Mouse (Mus musculus): ENCODE data around the gene Zfp82. TPM values are rescaled to one million over a fixed set of nuclear protein-coding genes. Genes with fewer than 3 reads are reported as not detected.

The Zfp82 gene
- total RNA-seq, 2 experiments from 2014 or later: 1.9 to 2.0 TPM

Small RNAs within 50 kb of the gene (microRNA-seq; reads per million reads assigned to microRNA genes)
- not detected for gene Gm23368

Other genes with a start within 250 kb of the Zfp82 start
- gene Zfp940, start 219.2 kb downstream of the Zfp82 start, total RNA-seq (2021): 1 to 10 TPM in 1 of 2 experiments, under 1 TPM in 1; 0.16 to 1.1 TPM
- gene Zfp420, start 212.9 kb downstream of the Zfp82 start, total RNA-seq (2021): 1 to 10 TPM; 3.0 to 3.5 TPM
- 1 to 10 TPM; 7.0 to 8.7 TPM for gene Zfp27, start 166.3 kb downstream of the Zfp82 start, total RNA-seq (2021)
- gene Zfp383, start 164.7 kb downstream of the Zfp82 start, total RNA-seq (2021): 1 to 10 TPM; 6.2 to 8.2 TPM
- 1 to 10 TPM; 6.6 to 7.8 TPM for gene Zfp74, start 118.8 kb downstream of the Zfp82 start, total RNA-seq (2021)
- gene Zfp568, start 88.9 kb downstream of the Zfp82 start, total RNA-seq (2021): 10 to 100 TPM; 24.5 to 28.1 TPM
- 1 to 10 TPM; 2.2 to 2.8 TPM for gene Zfp14, start 21.5 kb downstream of the Zfp82 start, total RNA-seq (2021)
- gene Gm26920, start 17.5 kb upstream of the Zfp82 start, total RNA-seq (2021): not detected
- 1 to 10 TPM; 2.2 TPM for gene Zfp566, start 17.6 kb upstream of the Zfp82 start, total RNA-seq (2021)
- gene Zfp260, start 21.9 kb upstream of the Zfp82 start, total RNA-seq (2021): 10 to 100 TPM; 30.7 to 37.3 TPM
- 1 to 10 TPM; 2.7 to 2.9 TPM for gene Zfp382, start 49.0 kb upstream of the Zfp82 start, total RNA-seq (2021)
- 10 to 100 TPM; 27.7 to 31.0 TPM for gene Zfp146, start 96.8 kb upstream of the Zfp82 start, total RNA-seq (2021)
- 1,000 to 10,000 TPM; 2,700 to 2,749 TPM for gene Cox7a1, start 111.2 kb upstream of the Zfp82 start, total RNA-seq (2021)
- gene Capns1, start 125.9 kb upstream of the Zfp82 start, total RNA-seq (2021): 100 to 1,000 TPM; 270 to 283 TPM
- 10 to 100 TPM; 54.6 to 56.6 TPM for gene Polr2i, start 159.0 kb upstream of the Zfp82 start, total RNA-seq (2021)
- 10 to 100 TPM; 54.1 to 56.7 TPM for gene Tbcb, start 159.4 kb upstream of the Zfp82 start, total RNA-seq (2021)
- not detected for gene Ovol3, start 162.8 kb upstream of the Zfp82 start, total RNA-seq (2021)
- gene Thap8, start 207.2 kb upstream of the Zfp82 start, total RNA-seq (2021): not detected
- 1 to 10 TPM; 1.1 to 1.8 TPM for gene Wdr62, start 207.5 kb upstream of the Zfp82 start, total RNA-seq (2021)
- gene Clip3, start 218.8 kb upstream of the Zfp82 start, total RNA-seq (2021): 1 to 10 TPM; 7.0 to 7.7 TPM
- gene Alkbh6, start 235.8 kb upstream of the Zfp82 start, total RNA-seq (2021): 10 to 100 TPM; 23.1 to 24.6 TPM
- 1 to 10 TPM in 1 of 2 experiments, under 1 TPM in 1; 0.65 to 1.3 TPM for gene Syne4, start 241.9 kb upstream of the Zfp82 start, total RNA-seq (2021)
- under 1 TPM; 0.45 to 0.99 TPM for gene E130208F15Rik, start 248.8 kb upstream of the Zfp82 start, total RNA-seq (2021)

Measured in heart, postnatal 25 days (tissue).